Mouse (Mus musculus): ENCODE results near the gene Kmt2a. TPM values are rescaled to one million over a fixed set of nuclear protein-coding genes. Genes with fewer than 3 reads are reported as not detected.

The Kmt2a gene
- polyA plus RNA-seq, 1 experiment, result 31.3 TPM

DNA sequence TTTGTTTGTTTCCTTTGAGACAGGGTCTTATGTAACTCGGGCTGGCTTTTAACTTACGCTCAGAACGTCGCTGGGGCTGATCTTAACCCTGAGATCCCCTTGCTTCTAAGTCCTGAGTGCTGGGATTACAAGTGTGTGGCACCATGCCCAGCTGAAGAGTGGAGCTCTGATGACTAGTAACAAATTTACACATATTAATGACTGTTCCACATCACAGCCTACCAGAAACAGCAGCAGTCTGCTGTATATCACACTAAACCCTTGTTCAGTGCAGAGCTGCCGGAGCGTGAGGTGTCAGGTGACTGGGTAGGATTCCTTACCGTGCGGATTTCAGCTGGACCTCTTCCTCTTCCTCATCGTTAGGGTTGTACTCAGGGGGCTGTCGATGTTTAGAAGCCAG lies 70.8 kb downstream of the Kmt2a start:
- no peak for TF ChIP-seq POLR2A (IDR thresholded peaks at IDR 0.05; ENCODE audit: borderline replicate concordance, insufficient read depth, low read length)
- no peak for TF ChIP-seq CTCF (IDR thresholded peaks at IDR 0.05; ENCODE audit: borderline replicate concordance, insufficient read depth, low read depth, low read length)
- DNase-seq, result no peak
- 94% methylated on average over 10 of the region's 10 CpGs for WGBS

DNA sequence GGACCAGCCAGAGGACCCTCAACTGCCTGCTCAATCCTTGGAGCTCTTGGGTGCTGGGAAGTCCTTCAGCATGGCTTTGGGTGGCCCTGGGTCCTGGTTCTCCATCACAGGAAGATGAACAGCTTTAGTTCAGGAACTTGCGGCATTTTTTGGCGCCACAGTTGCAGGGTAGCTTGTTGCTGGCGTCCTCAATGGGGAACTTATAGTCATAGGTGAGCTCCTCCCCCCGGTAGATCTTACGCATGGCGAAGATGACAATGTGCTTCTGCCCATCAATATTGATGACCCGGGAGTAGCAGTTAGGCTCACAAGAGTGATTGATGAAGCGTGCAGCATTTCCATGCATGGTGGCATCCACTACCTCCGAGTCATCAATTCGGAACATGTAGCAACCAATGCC lies 73.3 kb downstream of the Kmt2a start:
- no peak for DNase-seq
- Histone ChIP-seq H3K4me1 (ENCODE audit: control insufficient read depth, insufficient read depth, low read length) (no peaks in the 10 kb centered on the region), H3K27ac (ENCODE audit: insufficient read depth, low read length) (no peak overlapping the region), H3K27me3 (ENCODE audit: control insufficient read depth, insufficient read depth, low read length) (no peaks in the 10 kb centered on the region), H3K4me3 (replicated peaks; ENCODE audit: insufficient read depth, low read depth, low read length) (no peak overlapping the region)
- WGBS, result 92% methylated on average over 10 of the region's 10 CpGs
- TF ChIP-seq POLR2A (IDR thresholded peaks at IDR 0.05; ENCODE audit: borderline replicate concordance, insufficient read depth, low read length) (no peak), CTCF (IDR thresholded peaks at IDR 0.05; ENCODE audit: borderline replicate concordance, insufficient read depth, low read depth, low read length) (no peak)

More for the DNA sequence above, 70.8 kb downstream of the Kmt2a start:
- H3K27ac ChIP-seq (ENCODE audit: insufficient read depth, low read length), result no peak overlapping the region
- no peaks in the 10 kb centered on the region for H3K27me3 ChIP-seq (ENCODE audit: control insufficient read depth, insufficient read depth, low read length)
- H3K4me3 ChIP-seq (replicated peaks; ENCODE audit: insufficient read depth, low read depth, low read length), result no peak overlapping the region
- H3K4me1 ChIP-seq (ENCODE audit: control insufficient read depth, insufficient read depth, low read length), result no peaks in the 10 kb centered on the region

DNA sequence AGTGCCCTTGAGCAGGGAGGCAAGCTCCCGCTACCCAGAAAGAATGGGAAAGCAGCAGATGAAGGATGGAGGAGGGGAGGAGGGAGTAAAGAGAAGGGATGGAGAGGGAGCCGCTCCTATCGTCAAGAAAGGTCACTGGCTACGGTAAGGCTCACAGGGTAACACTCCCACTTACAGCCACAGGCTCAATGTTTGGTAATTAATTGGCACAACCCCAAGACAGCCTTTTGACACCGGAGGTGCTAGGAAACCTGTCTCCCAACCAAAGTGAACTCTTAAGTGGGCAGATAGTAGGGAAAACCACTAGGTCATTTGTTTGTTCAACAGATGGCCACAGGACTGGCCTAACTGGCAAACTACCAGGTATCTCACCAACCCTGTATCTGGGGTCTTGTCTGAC lies 74.0 kb downstream of the Kmt2a start:
- no peak for TF ChIP-seq CTCF (IDR thresholded peaks at IDR 0.05; ENCODE audit: borderline replicate concordance, insufficient read depth, low read depth, low read length)
- no peak for TF ChIP-seq POLR2A (IDR thresholded peaks at IDR 0.05; ENCODE audit: borderline replicate concordance, insufficient read depth, low read length)
- H3K4me3 ChIP-seq (replicated peaks; ENCODE audit: insufficient read depth, low read depth, low read length), result no peak overlapping the region
- WGBS, result 61% methylated on average over 5 of the region's 5 CpGs
- H3K4me1 ChIP-seq (ENCODE audit: control insufficient read depth, insufficient read depth, low read length), result no peaks in the 10 kb centered on the region
- DNase-seq, result no peak
- no peaks in the 10 kb centered on the region for H3K27me3 ChIP-seq (ENCODE audit: control insufficient read depth, insufficient read depth, low read length)
- no peak overlapping the region for H3K27ac ChIP-seq (ENCODE audit: insufficient read depth, low read length)

DNA sequence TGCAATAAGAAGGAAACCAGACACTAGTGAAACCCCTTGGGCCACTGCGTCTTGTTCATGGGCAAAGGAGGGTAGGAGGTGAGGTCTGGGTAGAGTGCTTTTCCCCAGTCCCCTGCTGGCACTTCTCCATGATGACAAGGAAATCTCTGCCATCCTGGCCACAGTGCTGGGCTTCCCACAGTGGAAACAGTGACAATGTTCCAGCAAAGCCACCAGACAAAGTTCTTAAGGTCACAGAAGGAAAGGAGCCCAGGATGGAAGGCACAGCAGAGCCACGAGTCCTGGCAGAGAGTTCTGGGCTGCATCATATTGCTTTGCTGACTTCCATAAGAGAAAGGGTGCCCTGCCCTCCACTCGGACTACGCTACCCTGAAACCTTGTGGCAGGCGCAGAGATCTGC lies 75.6 kb downstream of the Kmt2a start:
- no peaks in the 10 kb centered on the region for H3K27me3 ChIP-seq (ENCODE audit: control insufficient read depth, insufficient read depth, low read length)
- no peak for TF ChIP-seq CTCF (IDR thresholded peaks at IDR 0.05; ENCODE audit: borderline replicate concordance, insufficient read depth, low read depth, low read length)
- no peak for TF ChIP-seq POLR2A (IDR thresholded peaks at IDR 0.05; ENCODE audit: borderline replicate concordance, insufficient read depth, low read length)
- 71% methylated on average over 5 of the region's 5 CpGs for WGBS
- H3K27ac ChIP-seq (ENCODE audit: insufficient read depth, low read length), result no peak overlapping the region
- DNase-seq, result no peak
- H3K4me1 ChIP-seq (ENCODE audit: control insufficient read depth, insufficient read depth, low read length), result no peaks in the 10 kb centered on the region
- no peak overlapping the region for H3K4me3 ChIP-seq (replicated peaks; ENCODE audit: insufficient read depth, low read depth, low read length)

DNA sequence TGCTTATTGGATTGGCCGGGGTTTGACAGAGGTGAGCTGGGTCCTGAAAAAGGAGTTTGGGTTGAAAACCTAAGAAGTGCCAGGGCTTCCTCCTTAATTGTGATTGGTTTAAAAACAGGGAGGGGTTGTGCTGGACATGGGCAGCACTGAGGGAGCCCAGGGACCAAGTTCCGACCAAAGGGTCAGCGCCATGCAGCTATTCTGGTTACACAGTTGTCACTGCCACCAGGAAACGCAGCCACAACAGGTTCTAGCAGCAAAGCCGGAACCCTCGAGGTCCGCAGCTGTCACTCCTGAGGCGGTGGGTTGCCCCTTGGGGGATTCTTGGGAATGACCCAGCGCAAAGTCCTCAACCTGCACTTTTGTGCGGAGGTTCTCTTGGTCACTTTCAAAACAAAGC lies 76.4 kb downstream of the Kmt2a start:
- WGBS, result 71% methylated on average over 10 of the region's 10 CpGs
- H3K4me1 ChIP-seq (ENCODE audit: control insufficient read depth, insufficient read depth, low read length), result no peaks in the 10 kb centered on the region
- no peak overlapping the region for H3K27ac ChIP-seq (ENCODE audit: insufficient read depth, low read length)
- H3K27me3 ChIP-seq (ENCODE audit: control insufficient read depth, insufficient read depth, low read length), result no peaks in the 10 kb centered on the region
- no peak for TF ChIP-seq POLR2A (IDR thresholded peaks at IDR 0.05; ENCODE audit: borderline replicate concordance, insufficient read depth, low read length)
- no peak for TF ChIP-seq CTCF (IDR thresholded peaks at IDR 0.05; ENCODE audit: borderline replicate concordance, insufficient read depth, low read depth, low read length)
- DNase-seq, result no peak
- no peak overlapping the region for H3K4me3 ChIP-seq (replicated peaks; ENCODE audit: insufficient read depth, low read depth, low read length)

DNA sequence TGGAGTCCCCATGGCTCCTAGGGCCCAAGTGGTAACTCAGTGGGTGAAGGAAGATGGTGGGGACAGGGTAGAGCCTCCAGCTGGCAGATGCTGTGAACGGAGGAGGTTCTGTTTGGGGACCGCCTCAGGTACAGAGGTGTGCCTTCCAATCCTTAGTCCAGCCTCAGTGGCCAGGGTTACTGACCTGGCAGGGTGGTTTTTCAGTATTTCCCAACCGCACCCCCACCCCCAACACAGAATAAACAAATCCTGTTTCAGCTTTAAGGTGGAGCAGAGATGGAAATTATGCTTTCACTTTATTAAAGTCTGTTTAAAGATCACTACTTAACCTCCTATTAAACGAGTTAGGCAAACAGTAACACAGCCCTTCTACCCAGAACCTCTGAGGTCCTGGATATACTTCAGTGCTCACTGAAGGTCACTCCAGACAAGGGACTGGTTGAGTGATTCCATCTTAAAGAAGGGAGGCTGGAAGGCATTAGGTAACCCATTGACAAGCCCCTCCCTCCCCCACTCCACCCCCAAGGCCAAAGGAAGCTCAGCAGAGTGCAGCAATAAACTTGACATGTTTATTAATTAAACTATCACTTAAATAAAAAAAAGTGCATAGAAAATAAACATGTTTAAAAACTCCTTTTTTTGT lies 78.2 kb downstream of the Kmt2a start, which contains the start of gene Ttc36:
Gene Ttc36, minus strand, starts transcription at position 265 of the 643 bp plus-strand sequence.
- no peak for DNase-seq
- Histone ChIP-seq H3K4me3 (replicated peaks; ENCODE audit: insufficient read depth, low read depth, low read length) (no peak within 1 kb of the TSS), H3K4me1 (ENCODE audit: control insufficient read depth, insufficient read depth, low read length) (no peaks in the 10 kb centered on the region), H3K27me3 (ENCODE audit: control insufficient read depth, insufficient read depth, low read length) (no peaks in the 10 kb centered on the region), H3K27ac (ENCODE audit: insufficient read depth, low read length) (no peak within 1 kb of the TSS)
- no peak for TF ChIP-seq POLR2A (IDR thresholded peaks at IDR 0.05; ENCODE audit: borderline replicate concordance, insufficient read depth, low read length)
- TF ChIP-seq CTCF (IDR thresholded peaks at IDR 0.05; ENCODE audit: borderline replicate concordance, insufficient read depth, low read depth, low read length), result no peak
- WGBS, result 80% methylated on average over 4 of the region's 4 CpGs

DNA sequence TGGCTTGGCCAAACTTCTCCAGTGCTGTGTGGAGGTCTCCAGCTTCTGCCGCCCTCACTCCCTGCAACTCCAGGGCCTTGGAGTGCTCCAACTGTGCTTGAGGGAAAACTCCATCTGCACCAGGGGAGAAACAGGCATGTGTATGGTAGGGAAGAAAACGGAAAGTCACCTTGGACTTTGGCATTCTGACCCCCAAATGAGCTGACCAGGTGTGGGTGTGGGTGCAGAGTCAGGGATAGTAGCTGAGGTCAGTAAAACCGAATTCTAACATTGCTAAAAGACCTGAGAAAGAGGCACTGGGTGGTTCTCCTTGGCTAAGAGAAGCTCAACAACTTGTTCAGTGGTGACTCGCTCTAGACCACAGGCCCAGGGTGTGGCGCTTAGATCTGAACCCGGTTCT lies 79.4 kb downstream of the Kmt2a start:
- 87% methylated on average over 6 of the region's 6 CpGs for WGBS
- TF ChIP-seq POLR2A (IDR thresholded peaks at IDR 0.05; ENCODE audit: borderline replicate concordance, insufficient read depth, low read length) (no peak), CTCF (IDR thresholded peaks at IDR 0.05; ENCODE audit: borderline replicate concordance, insufficient read depth, low read depth, low read length) (no peak)
- no peak for DNase-seq
- Histone ChIP-seq H3K4me1 (ENCODE audit: control insufficient read depth, insufficient read depth, low read length) (no peaks in the 10 kb centered on the region), H3K27ac (ENCODE audit: insufficient read depth, low read length) (no peak overlapping the region), H3K4me3 (replicated peaks; ENCODE audit: insufficient read depth, low read depth, low read length) (no peak overlapping the region), H3K27me3 (ENCODE audit: control insufficient read depth, insufficient read depth, low read length) (no peaks in the 10 kb centered on the region)

DNA sequence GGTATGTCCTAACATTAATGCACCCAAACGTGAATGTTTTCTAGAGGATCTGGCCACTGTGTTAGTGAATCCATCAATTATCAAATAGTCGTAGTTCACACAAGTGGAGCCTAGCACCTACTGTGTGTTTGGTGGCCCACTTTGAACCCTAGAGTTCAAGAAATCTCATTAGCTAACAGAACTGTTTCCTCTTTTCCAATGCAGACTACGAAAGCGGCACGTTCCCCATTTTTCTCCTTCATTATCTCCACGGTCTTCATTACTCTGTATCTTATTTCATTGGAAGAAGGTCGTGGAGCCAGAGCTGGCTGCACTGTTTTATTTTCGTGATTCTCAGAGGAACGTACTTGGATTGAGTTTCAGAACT lies 81.2 kb downstream of the Kmt2a start:
- WGBS, result 62% methylated on average over 9 of the region's 9 CpGs
- Histone ChIP-seq H3K4me1 (ENCODE audit: control insufficient read depth, insufficient read depth, low read length) (peaks cover 9% of the 10 kb centered on the region), H3K27ac (ENCODE audit: insufficient read depth, low read length) (no peak overlapping the region), H3K4me3 (replicated peaks; ENCODE audit: insufficient read depth, low read depth, low read length) (peak overlapping the region; percentile 71), H3K27me3 (ENCODE audit: control insufficient read depth, insufficient read depth, low read length) (no peaks in the 10 kb centered on the region)
- no peak for TF ChIP-seq POLR2A (IDR thresholded peaks at IDR 0.05; ENCODE audit: borderline replicate concordance, insufficient read depth, low read length)
- no peak for TF ChIP-seq CTCF (IDR thresholded peaks at IDR 0.05; ENCODE audit: borderline replicate concordance, insufficient read depth, low read depth, low read length)
- DNase-seq, result no peak

Data from cerebellum, adult 2 months (tissue).